Mouse (Mus musculus) heart, embryonic 15.5 days (tissue): ENCODE results near the gene Myh9. TPM values are rescaled to one million over a fixed set of nuclear protein-coding genes. Genes with fewer than 3 reads are reported as not detected.

Experiments
- ATAC-seq: fragments of 200-750 bp; cut with Nextera tagmentation; replicated peaks from 2 replicates; pipeline ENCODE4 v1.8.0; 2017; ENCODE audit warnings: low read depth, moderate TSS enrichment; ENCODE audit not compliant: insufficient number of reproducible peaks, insufficient read depth, low FRiP score
- H3K27ac ChIP-seq: fragments of 300-500 bp; sonication (generic); 2 replicates; pipeline ENCODE4 v1.5.1; 2015; ENCODE audit warnings: mild to moderate bottlenecking, inconsistent platforms
- H3K27me3 ChIP-seq: fragments of 300-500 bp; sonication (generic); 2 replicates; pipeline ENCODE4 v1.6.1; 2015; ENCODE audit warnings: inconsistent platforms
- H3K36me3 ChIP-seq: fragments of 300-500 bp; sonication (generic); 2 replicates; pipeline ENCODE4 v1.6.1; 2015; ENCODE audit warnings: mild to moderate bottlenecking, inconsistent platforms
- H3K4me1 ChIP-seq: fragments of 300-500 bp; sonication (generic); replicated peaks from 2 replicates; pipeline ENCODE4 v1.6.1; 2015; ENCODE audit warnings: inconsistent platforms
- H3K4me2 ChIP-seq: fragments of 300-500 bp; sonication (generic); 2 replicates; pipeline ENCODE4 v1.6.1; 2015; ENCODE audit warnings: inconsistent platforms, mild to moderate bottlenecking, moderate library complexity
- H3K4me3 ChIP-seq: fragments of 300-500 bp; sonication (generic); 2 replicates; pipeline ENCODE4 v1.5.1; 2015; ENCODE audit warnings: mild to moderate bottlenecking, inconsistent platforms
- H3K9ac ChIP-seq: fragments of 300-500 bp; sonication (generic); 2 replicates; pipeline ENCODE4 v1.6.1; 2015; ENCODE audit warnings: mild to moderate bottlenecking, inconsistent platforms
- H3K9me3 ChIP-seq: fragments of 300-500 bp; sonication (generic); replicated peaks from 2 replicates; pipeline ENCODE4 v1.6.1; 2016; ENCODE audit warnings: inconsistent platforms
- WGBS: fragments of 180-500 bp; shearing (Covaris S2); methylation state at CpG from one replicate; pipeline ENCODE4 v1.1.7; 2015; ENCODE audit warnings: mixed read lengths; 5-methylcytosine and 5-hydroxymethylcytosine counted together
- polyA plus RNA-seq: library from polyadenylated mRNA; unstranded; fragments of >200 nt; fragmentation: Nextera tagmentation; extraction: Ambion mirVana; gene quantifications from 2 replicates; pipeline ENCODE4 v1.2.1, GENCODE M21; 2015

Gene Myh9
- 25.2 and 33.7 TPM in 2 replicates for polyA plus RNA-seq

GRCm38 (mm10) chr15:77842047-77842843 lies at the start of gene Myh9:
TSS of gene Myh9 (minus strand) at chr15:77842175.
- Histone ChIP-seq H3K9me3 (no peaks in the 10 kb centered on the region), H3K4me1 (peaks cover 32% of the 10 kb centered on the region), H3K27ac (peak within 1 kb of the TSS; percentile 98), H3K36me3 (no peaks in the 10 kb centered on the region), H3K27me3 (no peaks in the 10 kb centered on the region), H3K9ac (peak within 1 kb of the TSS; percentile 94), H3K4me3 (peak within 1 kb of the TSS; percentile 95), H3K4me2 (peak within 1 kb of the TSS; percentile 77)
- peak; percentile 96 for ATAC-seq
- WGBS = under 1% methylated on average over 45 of the region's 46 CpGs

GRCm38 (mm10) chr15:77891766-77892165 lies 49.8 kb upstream of the Myh9 start:
- H3K36me3 ChIP-seq = no peaks in the 10 kb centered on the region
- WGBS = 77% methylated on average over 8 of the region's 8 CpGs
- no peaks in the 10 kb centered on the region for H3K9me3 ChIP-seq
- H3K4me1 ChIP-seq = no peaks in the 10 kb centered on the region; the same call in 1 of the 2 replicates
- no peak overlapping the region for H3K27ac ChIP-seq
- H3K27me3 ChIP-seq = no peaks in the 10 kb centered on the region
- no peak overlapping the region for H3K4me3 ChIP-seq
- ATAC-seq = no peak
- H3K9ac ChIP-seq = no peak overlapping the region
- no peak overlapping the region for H3K4me2 ChIP-seq

GRCm38 (mm10) chr15:77889761-77890422 lies 47.9 kb upstream of the Myh9 start:
- no peak for ATAC-seq
- Histone ChIP-seq H3K9ac (no peak overlapping the region), H3K36me3 (no peaks in the 10 kb centered on the region), H3K4me2 (no peak overlapping the region), H3K27ac (no peak overlapping the region), H3K9me3 (no peaks in the 10 kb centered on the region), H3K27me3 (no peaks in the 10 kb centered on the region), H3K4me3 (no peak overlapping the region), H3K4me1 (peaks cover 5% of the 10 kb centered on the region)
- WGBS = 46% methylated on average over 4 of the region's 4 CpGs

GRCm38 (mm10) chr15:77888286-77888685 lies 46.3 kb upstream of the Myh9 start:
- H3K9me3 ChIP-seq = no peaks in the 10 kb centered on the region
- 60% methylated on average over 7 of the region's 7 CpGs for WGBS
- H3K27me3 ChIP-seq = no peaks in the 10 kb centered on the region
- peaks cover 9% of the 10 kb centered on the region for H3K4me1 ChIP-seq
- no peak overlapping the region for H3K4me2 ChIP-seq
- H3K36me3 ChIP-seq = no peaks in the 10 kb centered on the region
- no peak overlapping the region for H3K4me3 ChIP-seq
- no peak overlapping the region for H3K27ac ChIP-seq
- no peak for ATAC-seq
- H3K9ac ChIP-seq = no peak overlapping the region

GRCm38 (mm10) chr15:77887093-77887488 lies 45.1 kb upstream of the Myh9 start:
- H3K9ac ChIP-seq = no peak overlapping the region
- H3K4me1 ChIP-seq = peaks cover 21% of the 10 kb centered on the region
- no peaks in the 10 kb centered on the region for H3K9me3 ChIP-seq
- H3K4me2 ChIP-seq = no peak overlapping the region
- no peaks in the 10 kb centered on the region for H3K27me3 ChIP-seq
- no peaks in the 10 kb centered on the region for H3K36me3 ChIP-seq
- WGBS = 63% methylated on average over 1 of the region's 1 CpGs
- H3K27ac ChIP-seq = no peak overlapping the region
- H3K4me3 ChIP-seq = no peak overlapping the region
- ATAC-seq = no peak

- no peaks in the 10 kb centered on the region for H3K27me3 ChIP-seq
- no peaks in the 10 kb centered on the region for H3K36me3 ChIP-seq
- no peaks in the 10 kb centered on the region for H3K9me3 ChIP-seq
- no peak overlapping the region for H3K4me3 ChIP-seq
- no peak for ATAC-seq
- no peak overlapping the region for H3K9ac ChIP-seq
- peaks cover 25% of the 10 kb centered on the region for H3K4me1 ChIP-seq
- H3K27ac ChIP-seq = no peak overlapping the region
- no peak overlapping the region for H3K4me2 ChIP-seq
- WGBS = 81% methylated on average over 5 of the region's 5 CpGs
Measured at GRCm38 (mm10) chr15:77886369-77887092, 44.6 kb upstream of the Myh9 start.

GRCm38 (mm10) chr15:77885945-77886344 lies 44.0 kb upstream of the Myh9 start:
- no peak for ATAC-seq
- H3K27ac ChIP-seq = no peak overlapping the region

GRCm38 (mm10) chr15:77885159-77885558 lies 43.2 kb upstream of the Myh9 start:
- no peak overlapping the region for H3K27ac ChIP-seq
- no peaks in the 10 kb centered on the region for H3K36me3 ChIP-seq
- H3K27me3 ChIP-seq = no peaks in the 10 kb centered on the region
- no peak for ATAC-seq
- 78% methylated on average over 6 of the region's 6 CpGs for WGBS
- H3K9ac ChIP-seq = no peak overlapping the region
- no peak overlapping the region for H3K4me2 ChIP-seq
- peaks cover 25% of the 10 kb centered on the region for H3K4me1 ChIP-seq
- no peak overlapping the region for H3K4me3 ChIP-seq
- H3K9me3 ChIP-seq = no peaks in the 10 kb centered on the region

More at GRCm38 (mm10) chr15:77885945-77886344, 44.0 kb upstream of the Myh9 start:
- Histone ChIP-seq H3K9me3 (no peaks in the 10 kb centered on the region), H3K4me2 (no peak overlapping the region), H3K4me1 (peaks cover 25% of the 10 kb centered on the region), H3K4me3 (no peak overlapping the region), H3K36me3 (no peaks in the 10 kb centered on the region), H3K27me3 (no peaks in the 10 kb centered on the region), H3K9ac (no peak overlapping the region)
- WGBS = 72% methylated on average over 4 of the region's 4 CpGs

- H3K27ac ChIP-seq = peak overlapping the region; percentile 66
- 0 out of 2 replicates have a peak overlapping the region, but pooled peaks have one; percentile 9 for H3K4me2 ChIP-seq
- no peak for ATAC-seq
- no peak overlapping the region for H3K4me3 ChIP-seq
- WGBS = 58% methylated on average over 4 of the region's 4 CpGs
- H3K4me1 ChIP-seq = peaks cover 25% of the 10 kb centered on the region
- no peak overlapping the region for H3K9ac ChIP-seq
- no peaks in the 10 kb centered on the region for H3K36me3 ChIP-seq
- H3K9me3 ChIP-seq = no peaks in the 10 kb centered on the region
- H3K27me3 ChIP-seq = no peaks in the 10 kb centered on the region
Measured at GRCm38 (mm10) chr15:77883697-77884010, 41.7 kb upstream of the Myh9 start.

- no peak overlapping the region for H3K4me3 ChIP-seq
- H3K9me3 ChIP-seq = no peaks in the 10 kb centered on the region
- H3K4me2 ChIP-seq = peak overlapping the region; percentile 9
- no peak overlapping the region for H3K9ac ChIP-seq
- no peaks in the 10 kb centered on the region for H3K27me3 ChIP-seq
- WGBS = 16% methylated on average over 15 of the region's 17 CpGs
- H3K36me3 ChIP-seq = no peaks in the 10 kb centered on the region
- ATAC-seq = peak; percentile 62
- H3K27ac ChIP-seq = peak overlapping the region; percentile 66
- peaks cover 25% of the 10 kb centered on the region for H3K4me1 ChIP-seq
Measured at GRCm38 (mm10) chr15:77882797-77883696, 41.1 kb upstream of the Myh9 start.
